Mouse (Mus musculus) forebrain, postnatal 0 days (tissue): ENCODE data around the gene Cmklr1. TPM values are rescaled to one million over a fixed set of nuclear protein-coding genes. Genes with fewer than 3 reads are reported as not detected.
A peak's percentile ranks its signal among the peaks of the same experiment; 100 is the strongest.

Experiments used
- ATAC-seq: fragments of 200-750 bp; cut with Nextera tagmentation; 2 replicates; pipeline ENCODE4 v1.8.0; 2017; ENCODE audit warnings: mild to moderate bottlenecking, moderate library complexity
- DNase-seq: peaks from one replicate; pipeline ENCODE4 v3.0.0-alpha.2; 2015
- H3K27ac ChIP-seq: fragments of 300-500 bp; sonication (generic); 2 replicates; pipeline ENCODE4 v1.5.1; 2014; ENCODE audit warnings: low read depth, mild to moderate bottlenecking, antibody characterized with exemption, low read length, moderate library complexity, mixed read lengths
- H3K27me3 ChIP-seq: fragments of 300-500 bp; sonication (generic); 2 replicates; pipeline ENCODE4 v1.6.1; 2014; ENCODE audit warnings: mild to moderate bottlenecking, low read length, mixed read lengths; ENCODE audit not compliant: insufficient read depth
- H3K36me3 ChIP-seq: fragments of 300-500 bp; sonication (generic); 2 replicates; pipeline ENCODE4 v1.6.1; 2014; ENCODE audit warnings: mild to moderate bottlenecking, moderate library complexity; ENCODE audit not compliant: insufficient read depth
- H3K4me1 ChIP-seq: fragments of 300-500 bp; sonication (generic); 2 replicates; pipeline ENCODE4 v1.6.1; 2014; ENCODE audit warnings: antibody characterized with exemption; ENCODE audit not compliant: insufficient read depth
- H3K4me2 ChIP-seq: fragments of 300-500 bp; sonication (generic); 2 replicates; pipeline ENCODE4 v1.6.1; 2014; ENCODE audit warnings: low read depth, mild to moderate bottlenecking, moderate library complexity
- H3K4me3 ChIP-seq: fragments of 300-500 bp; sonication (generic); 2 replicates; pipeline ENCODE4 v1.5.1; 2014; ENCODE audit warnings: low read depth, low read length, mixed read lengths
- H3K9ac ChIP-seq: fragments of 300-500 bp; sonication (generic); 2 replicates; pipeline ENCODE4 v1.6.1; 2014; ENCODE audit warnings: mild to moderate bottlenecking
- H3K9me3 ChIP-seq: fragments of 300-500 bp; sonication (generic); 2 replicates; pipeline ENCODE4 v1.6.1; 2016; ENCODE audit warnings: low read length
- CTCF ChIP-seq: sonication (generic); IDR thresholded peaks from 2 replicates; pipeline ENCODE4 v1.5.1; 2016; ENCODE audit warnings: antibody characterized with exemption, control low read depth, low read depth
- WGBS: fragments of 180-500 bp; shearing (Covaris S2); extraction: QIAGEN DNeasy Blood & Tissue Kit; methylation state at CpG from one replicate; pipeline ENCODE4 v1.1.7; 2014; 5-methylcytosine and 5-hydroxymethylcytosine counted together
- polyA plus RNA-seq: library from polyadenylated mRNA; unstranded; fragments of >200 nt; fragmentation: Nextera tagmentation; extraction: Ambion mirVana; gene quantifications from 2 replicates; pipeline ENCODE4 v1.2.1, GENCODE M21; 2015
- total RNA-seq: library from RNA; depleted of rRNA; stranded (reverse); fragments of >200 nt; gene quantifications from 2 replicates; pipeline ENCODE4 v1.2.3, GENCODE M21; 2014

Gene Cmklr1
- total and polyA plus RNA-seq, 2 experiments from 2014 or later: 1.4 to 2.7 TPM

- Histone ChIP-seq H3K27ac (no peak overlapping the region), H3K4me3 (no peak overlapping the region), H3K9ac (no peak overlapping the region), H3K9me3 (no peaks in the 10 kb centered on the region), H3K4me2 (no peak overlapping the region), H3K27me3 (no peaks in the 10 kb centered on the region), H3K36me3 (no peaks in the 10 kb centered on the region), H3K4me1 (0 out of 2 replicates have a peak, but pooled peaks cover 5% of the 10 kb centered on the region)
- ATAC-seq (no peak), DNase-seq (no peak)
- 52% methylated on average over 6 of the region's 6 CpGs for WGBS
- no peak for TF ChIP-seq CTCF
Observed at GRCm38 (mm10) chr5:113641066-113641465, 9.2 kb downstream of the Cmklr1 start.

- DNase-seq (no peak), ATAC-seq (no peak)
- H3K9me3 ChIP-seq: no peaks in the 10 kb centered on the region
- TF ChIP-seq CTCF: no peak
- whole genome bisulfite sequencing: 76% methylated on average over 5 of the region's 5 CpGs
- H3K27ac ChIP-seq: no peak overlapping the region
- H3K4me2 ChIP-seq: no peak overlapping the region
- H3K27me3 ChIP-seq: no peaks in the 10 kb centered on the region
- 0 out of 2 replicates have a peak, but pooled peaks cover 5% of the 10 kb centered on the region for H3K4me1 ChIP-seq
- no peak overlapping the region for H3K4me3 ChIP-seq
- no peak overlapping the region for H3K9ac ChIP-seq
- no peaks in the 10 kb centered on the region for H3K36me3 ChIP-seq
Observed at GRCm38 (mm10) chr5:113639126-113639525, 11.1 kb downstream of the Cmklr1 start.

- Histone ChIP-seq H3K4me3 (no peak overlapping the region), H3K27me3 (no peaks in the 10 kb centered on the region), H3K4me1 (0 out of 2 replicates have a peak, but pooled peaks cover 5% of the 10 kb centered on the region), H3K27ac (no peak overlapping the region), H3K4me2 (no peak overlapping the region), H3K9ac (no peak overlapping the region), H3K9me3 (no peaks in the 10 kb centered on the region), H3K36me3 (no peaks in the 10 kb centered on the region)
- DNase-seq (no peak), ATAC-seq (no peak)
- 83% methylated on average over 12 of the region's 12 CpGs for WGBS
- TF ChIP-seq CTCF: no peak
Observed at GRCm38 (mm10) chr5:113638055-113638454, 12.2 kb downstream of the Cmklr1 start.

GRCm38 (mm10) chr5:113637631-113638030 is 12.6 kb downstream of the Cmklr1 start:
- no peak overlapping the region for H3K9ac ChIP-seq
- TF ChIP-seq CTCF: no peak
- peak; percentile 77 for ATAC-seq
- no peaks in the 10 kb centered on the region for H3K36me3 ChIP-seq
- H3K4me1 ChIP-seq: 0 out of 2 replicates have a peak, but pooled peaks cover 3% of the 10 kb centered on the region
- no peak overlapping the region for H3K4me2 ChIP-seq
- no peak overlapping the region for H3K4me3 ChIP-seq
- H3K27ac ChIP-seq: no peak overlapping the region
- H3K9me3 ChIP-seq: no peaks in the 10 kb centered on the region
- WGBS: 73% methylated on average over 4 of the region's 4 CpGs
- H3K27me3 ChIP-seq: no peaks in the 10 kb centered on the region
- no peak for DNase-seq

- no peak for DNase-seq
- Histone ChIP-seq H3K9me3 (no peaks in the 10 kb centered on the region), H3K9ac (no peak overlapping the region), H3K4me2 (no peak overlapping the region), H3K27me3 (no peaks in the 10 kb centered on the region), H3K4me3 (no peak overlapping the region), H3K4me1 (0 out of 2 replicates have a peak, but pooled peaks cover 3% of the 10 kb centered on the region), H3K36me3 (no peaks in the 10 kb centered on the region), H3K27ac (no peak overlapping the region)
- no peak for TF ChIP-seq CTCF
- whole genome bisulfite sequencing: 84% methylated on average over 15 of the region's 15 CpGs
- no peak for ATAC-seq
Observed at GRCm38 (mm10) chr5:113635861-113636565, 14.2 kb downstream of the Cmklr1 start.

- 0 out of 2 replicates have a peak, but pooled peaks cover 3% of the 10 kb centered on the region for H3K4me1 ChIP-seq
- no peaks in the 10 kb centered on the region for H3K27me3 ChIP-seq
- H3K4me3 ChIP-seq: no peak overlapping the region
- H3K9ac ChIP-seq: no peak overlapping the region
- ATAC-seq: no peak
- DNase-seq: no peak
- H3K4me2 ChIP-seq: no peak overlapping the region
- no peaks in the 10 kb centered on the region for H3K9me3 ChIP-seq
- H3K27ac ChIP-seq: no peak overlapping the region
- WGBS: 88% methylated on average over 7 of the region's 7 CpGs
- no peak for TF ChIP-seq CTCF
- no peaks in the 10 kb centered on the region for H3K36me3 ChIP-seq
Observed at GRCm38 (mm10) chr5:113634887-113635610, 15.2 kb downstream of the Cmklr1 start.
